Mouse (Mus musculus) stomach, embryonic 16.5 days (tissue): Measurements from ENCODE around the gene Rabac1. TPM values are rescaled to one million over a fixed set of nuclear protein-coding genes. Genes with fewer than 3 reads are reported as not detected.

Experiments
- ATAC-seq: fragments of 200-750 bp; cut with Nextera tagmentation; 2 replicates; pipeline ENCODE4 v1.8.0; 2017; ENCODE audit warnings: moderate number of reproducible peaks, moderate TSS enrichment; ENCODE audit not compliant: insufficient read depth, low FRiP score
- H3K27ac ChIP-seq: fragments of 300-500 bp; sonication (generic); 2 replicates; pipeline ENCODE4 v1.5.1; 2014; ENCODE audit warnings: low read length
- H3K27me3 ChIP-seq: fragments of 300-500 bp; sonication (generic); 2 replicates; pipeline ENCODE4 v1.6.1; 2014; ENCODE audit warnings: low read length, control low read depth, mixed read lengths; ENCODE audit not compliant: control insufficient read depth, insufficient read depth
- H3K36me3 ChIP-seq: fragments of 300-500 bp; sonication (generic); 2 replicates; pipeline ENCODE4 v1.6.1; 2014; ENCODE audit warnings: low read length; ENCODE audit not compliant: control insufficient read depth, insufficient read depth
- H3K4me1 ChIP-seq: fragments of 300-500 bp; sonication (generic); 2 replicates; pipeline ENCODE4 v1.6.1; 2014; ENCODE audit warnings: low read length, control low read depth, mixed read lengths; ENCODE audit not compliant: control insufficient read depth, insufficient read depth
- H3K4me2 ChIP-seq: fragments of 300-500 bp; sonication (generic); 2 replicates; pipeline ENCODE4 v1.6.1; 2014; ENCODE audit warnings: low read depth, low read length, mixed read lengths
- H3K4me3 ChIP-seq: fragments of 300-500 bp; sonication (generic); replicated peaks from 2 replicates; pipeline ENCODE4 v1.5.1; 2014; ENCODE audit warnings: mild to moderate bottlenecking, low read length
- H3K9ac ChIP-seq: fragments of 300-500 bp; sonication (generic); 2 replicates; pipeline ENCODE4 v1.6.1; 2014; ENCODE audit warnings: low read length
- H3K9me3 ChIP-seq: fragments of 300-500 bp; sonication (generic); replicated peaks from 2 replicates; pipeline ENCODE4 v1.6.1; 2016; ENCODE audit warnings: low read length, control low read depth; ENCODE audit not compliant: control insufficient read depth
- WGBS: fragments of 180-500 bp; shearing (Covaris S2); extraction: QIAGEN DNeasy Blood & Tissue Kit; methylation state at CpG from one replicate; pipeline ENCODE4 v1.1.7; 2014; 5-methylcytosine and 5-hydroxymethylcytosine counted together
- polyA plus RNA-seq: library from polyadenylated mRNA; unstranded; fragments of >200 nt; fragmentation: Nextera tagmentation; extraction: Ambion mirVana; gene quantifications from 2 replicates; pipeline ENCODE4 v1.2.1, GENCODE M21; 2015

Gene Rabac1
- polyA plus RNA-seq, 1 experiment from 2014 or later = 186 TPM

DNA sequence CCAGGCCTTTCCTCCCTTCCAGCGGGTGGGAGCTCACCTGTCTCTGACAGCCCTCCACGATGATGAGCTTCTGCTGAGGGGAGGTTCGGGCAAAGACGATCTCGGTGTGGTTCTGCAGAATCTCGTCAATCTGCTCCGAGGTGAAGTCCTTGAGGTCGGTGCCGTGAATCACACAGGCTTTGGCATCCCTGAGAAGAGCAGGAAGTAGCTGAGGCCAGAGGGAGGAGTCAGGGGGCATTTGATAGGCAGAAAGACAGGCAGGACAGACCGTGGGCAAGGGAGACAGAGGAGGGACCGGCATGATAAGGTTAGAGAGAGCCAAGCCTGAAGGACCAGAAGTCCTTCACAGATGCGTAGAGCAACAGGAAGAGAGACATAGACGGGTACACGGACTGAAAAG is 15.4 kb upstream of the Rabac1 start:
- no peak overlapping the region for H3K4me2 ChIP-seq
- WGBS = 72% methylated on average over 14 of the region's 14 CpGs
- ATAC-seq = no peak

GRCm38 (mm10) chr7:24985799-24986198 is 13.2 kb upstream of the Rabac1 start:
- Histone ChIP-seq H3K4me1 (no peaks in the 10 kb centered on the region), H3K9ac (no peak overlapping the region), H3K27me3 (no peaks in the 10 kb centered on the region), H3K9me3 (no peaks in the 10 kb centered on the region), H3K4me2 (no peak overlapping the region), H3K4me3 (no peak overlapping the region), H3K27ac (no peak overlapping the region), H3K36me3 (no peaks in the 10 kb centered on the region)
- ATAC-seq = no peak
- WGBS = 73% methylated on average over 5 of the region's 5 CpGs

More for the DNA sequence above, 15.4 kb upstream of the Rabac1 start:
- Histone ChIP-seq H3K9ac (no peak overlapping the region), H3K27me3 (no peaks in the 10 kb centered on the region), H3K36me3 (no peaks in the 10 kb centered on the region), H3K9me3 (no peaks in the 10 kb centered on the region), H3K4me1 (no peaks in the 10 kb centered on the region), H3K4me3 (no peak overlapping the region), H3K27ac (no peak overlapping the region)

GRCm38 (mm10) chr7:24984307-24984706 is 11.8 kb upstream of the Rabac1 start:
- Histone ChIP-seq H3K36me3 (no peaks in the 10 kb centered on the region), H3K4me1 (no peaks in the 10 kb centered on the region), H3K4me3 (no peak overlapping the region), H3K9ac (no peak overlapping the region), H3K4me2 (no peak overlapping the region), H3K27me3 (no peaks in the 10 kb centered on the region), H3K27ac (no peak overlapping the region), H3K9me3 (no peaks in the 10 kb centered on the region)
- no peak for ATAC-seq
- WGBS = 84% methylated on average over 2 of the region's 2 CpGs

- WGBS = 79% methylated on average over 5 of the region's 5 CpGs
- Histone ChIP-seq H3K27me3 (no peaks in the 10 kb centered on the region), H3K9ac (no peak overlapping the region), H3K4me3 (no peak overlapping the region), H3K36me3 (no peaks in the 10 kb centered on the region), H3K9me3 (no peaks in the 10 kb centered on the region), H3K4me2 (no peak overlapping the region), H3K4me1 (no peaks in the 10 kb centered on the region), H3K27ac (no peak overlapping the region)
- ATAC-seq = no peak
These were observed 10.8 kb upstream of the Rabac1 start for GRCm38 (mm10) chr7:24983396-24983795.

- Histone ChIP-seq H3K4me2 (no peak overlapping the region), H3K4me3 (no peak overlapping the region), H3K36me3 (no peaks in the 10 kb centered on the region), H3K9ac (no peak overlapping the region), H3K27me3 (no peaks in the 10 kb centered on the region), H3K27ac (no peak overlapping the region), H3K9me3 (no peaks in the 10 kb centered on the region), H3K4me1 (no peaks in the 10 kb centered on the region)
- 81% methylated on average over 7 of the region's 7 CpGs for WGBS
- ATAC-seq = no peak
These were observed 7.9 kb upstream of the Rabac1 start for GRCm38 (mm10) chr7:24980439-24980838.

DNA sequence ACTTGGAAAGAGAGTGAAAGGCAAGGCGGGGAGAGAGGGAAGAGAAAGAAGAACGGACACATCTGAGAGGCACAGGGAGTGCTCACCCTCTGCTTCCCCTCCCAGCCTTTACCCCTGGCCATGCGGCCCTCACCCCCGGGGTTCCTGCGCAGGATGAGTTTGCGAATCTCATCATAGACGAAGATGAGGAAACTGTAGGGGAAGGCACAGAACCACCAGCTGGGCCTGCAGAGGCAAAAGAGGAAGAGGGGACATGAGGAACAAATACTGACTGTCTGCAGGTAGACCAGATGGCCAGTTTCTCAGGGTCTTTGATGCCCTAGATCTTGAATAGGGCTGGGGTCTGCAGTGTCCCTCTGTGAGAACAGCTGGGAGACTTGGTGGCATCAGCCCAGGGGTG is 6.2 kb upstream of the Rabac1 start:
- Histone ChIP-seq H3K27ac (no peak overlapping the region), H3K9me3 (no peaks in the 10 kb centered on the region), H3K9ac (no peak overlapping the region), H3K36me3 (no peaks in the 10 kb centered on the region), H3K4me2 (no peak overlapping the region), H3K27me3 (no peaks in the 10 kb centered on the region), H3K4me3 (no peak overlapping the region), H3K4me1 (no peaks in the 10 kb centered on the region)
- ATAC-seq = no peak
- WGBS = 78% methylated on average over 7 of the region's 7 CpGs

GRCm38 (mm10) chr7:24974893-24975595 is 2.5 kb upstream of the Rabac1 start:
- WGBS = 29% methylated on average over 9 of the region's 9 CpGs
- Histone ChIP-seq H3K9me3 (no peaks in the 10 kb centered on the region), H3K4me1 (peaks cover 10% of the 10 kb centered on the region; the same call in 1 of the 2 replicates), H3K9ac (no peak overlapping the region), H3K36me3 (peaks cover 4% of the 10 kb centered on the region; the same call in 1 of the 2 replicates), H3K4me2 (no peak overlapping the region), H3K4me3 (no peak overlapping the region), H3K27me3 (no peaks in the 10 kb centered on the region), H3K27ac (no peak overlapping the region)
- no peak for ATAC-seq

DNA sequence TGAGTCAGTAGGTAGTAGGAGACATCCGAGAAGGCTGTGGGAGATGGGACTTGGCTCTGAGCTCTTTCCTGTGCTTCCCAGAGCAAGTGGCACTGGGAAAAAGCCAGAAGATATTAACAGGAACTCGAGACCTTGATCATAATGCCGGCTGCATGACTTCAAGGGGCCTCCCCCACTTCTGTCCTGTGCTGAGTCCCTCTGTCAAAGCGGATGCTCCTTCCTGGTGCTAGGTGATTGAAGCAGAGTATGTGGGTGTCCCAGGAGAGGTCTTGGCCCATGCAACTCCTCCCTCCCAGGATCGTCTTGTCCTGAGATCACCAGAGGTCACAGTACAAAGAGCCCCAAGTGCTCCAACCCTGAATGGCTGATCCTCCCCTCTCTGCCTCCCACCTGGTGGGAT is 1.3 kb upstream of the Rabac1 start:
- no peak overlapping the region for H3K9ac ChIP-seq
- no peak overlapping the region for H3K4me2 ChIP-seq
- no peaks in the 10 kb centered on the region for H3K27me3 ChIP-seq
- H3K4me1 ChIP-seq = peaks cover 10% of the 10 kb centered on the region; the same call in 1 of the 2 replicates
- H3K27ac ChIP-seq = no peak overlapping the region
- WGBS = 69% methylated on average over 5 of the region's 5 CpGs
- ATAC-seq = no peak
- no peaks in the 10 kb centered on the region for H3K9me3 ChIP-seq
- H3K4me3 ChIP-seq = no peak overlapping the region
- peaks cover 8% of the 10 kb centered on the region; the same call in 1 of the 2 replicates for H3K36me3 ChIP-seq

DNA sequence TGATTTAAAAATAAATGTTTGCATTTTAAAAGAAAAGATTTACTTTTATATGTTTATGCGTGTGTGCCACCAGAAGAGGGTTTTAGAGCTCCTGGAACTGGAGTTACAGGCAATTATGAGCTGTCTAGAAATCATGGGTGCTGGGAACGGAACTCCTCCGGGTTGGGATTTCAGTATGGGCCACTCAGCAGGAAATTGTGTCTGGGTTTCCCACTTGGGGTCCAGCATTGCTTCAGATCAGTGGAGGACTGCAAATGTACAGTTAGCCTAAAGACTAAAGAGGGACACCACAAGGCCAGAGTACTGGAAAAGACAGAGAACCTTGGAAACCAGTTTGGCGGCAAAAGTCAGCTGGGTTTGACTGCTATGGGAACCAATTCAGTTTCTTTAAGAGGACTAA is 654 bp upstream of the Rabac1 start:
- WGBS = 78% methylated on average over 4 of the region's 4 CpGs
- H3K4me1 ChIP-seq = peaks cover 10% of the 10 kb centered on the region; the same call in 1 of the 2 replicates
- peaks cover 8% of the 10 kb centered on the region; the same call in 1 of the 2 replicates for H3K36me3 ChIP-seq
- no peak overlapping the region for H3K9ac ChIP-seq
- H3K27me3 ChIP-seq = no peaks in the 10 kb centered on the region
- H3K9me3 ChIP-seq = no peaks in the 10 kb centered on the region
- no peak for ATAC-seq
- H3K4me2 ChIP-seq = no peak overlapping the region
- no peak overlapping the region for H3K27ac ChIP-seq
- no peak overlapping the region for H3K4me3 ChIP-seq
